Mouse (Mus musculus) monocyte, adult 5-6 weeks (primary cell): ENCODE results near the gene Polr1e. TPM values are rescaled to one million over a fixed set of nuclear protein-coding genes. Genes with fewer than 3 reads are reported as not detected.

ENCODE experiments used
- total RNA-seq: library from RNA; stranded (forward); fragments of 200-1000, 200-491, 200-594 nt; gene quantifications from 3 replicates; pipeline ENCODE4 v1.2.3, GENCODE M21; 2017

Gene Polr1e
- total RNA-seq, 1 experiment from 2014 or later = 18.7 TPM

Other genes starting within 250 kb of the Polr1e start
- gene Grhpr, start 37.2 kb upstream of the Polr1e start, total RNA-seq = 1.6 to 6.3 TPM (median 5.0 TPM) in 3 replicates
- 8.4 to 16.8 TPM (median 14.3 TPM) in 3 replicates for gene Zbtb5, start 6.2 kb upstream of the Polr1e start, total RNA-seq
- gene Fbxo10, start 66.0 kb downstream of the Polr1e start, total RNA-seq = 0.10 to 8.7 TPM (median 4.6 TPM) in 3 replicates
- gene Tomm5, start 89.5 kb downstream of the Polr1e start, total RNA-seq = 79.9 to 122 TPM (median 98.7 TPM) in 3 replicates
- gene Frmpd1, start 166.3 kb downstream of the Polr1e start, total RNA-seq = not detected in 3 replicates